Mouse (Mus musculus) midbrain, embryonic 13.5 days (tissue): ENCODE measurements around the gene Pnkd. TPM values are rescaled to one million over a fixed set of nuclear protein-coding genes. Genes with fewer than 3 reads are reported as not detected.
A peak's percentile ranks its signal among the peaks of the same experiment; 100 is the strongest.

ENCODE experiments used
- ATAC-seq: fragments of 200-750 bp; cut with Nextera tagmentation; 2 replicates; pipeline ENCODE4 v1.8.0; 2017; ENCODE audit warnings: mild to moderate bottlenecking, moderate TSS enrichment, moderate library complexity
- H3K27ac ChIP-seq: fragments of 300-500 bp; sonication (generic); 2 replicates; pipeline ENCODE4 v1.5.1; 2015; ENCODE audit warnings: inconsistent platforms, mild to moderate bottlenecking, moderate library complexity
- H3K27me3 ChIP-seq: fragments of 300-500 bp; sonication (generic); 2 replicates; pipeline ENCODE4 v1.6.1; 2015; ENCODE audit warnings: mild to moderate bottlenecking, inconsistent platforms
- H3K36me3 ChIP-seq: fragments of 300-500 bp; sonication (generic); 2 replicates; pipeline ENCODE4 v1.6.1; 2015; ENCODE audit warnings: mild to moderate bottlenecking, inconsistent platforms
- H3K4me1 ChIP-seq: fragments of 300-500 bp; sonication (generic); replicated peaks from 2 replicates; pipeline ENCODE4 v1.6.1; 2015; ENCODE audit warnings: inconsistent platforms
- H3K4me2 ChIP-seq: fragments of 300-500 bp; sonication (generic); replicated peaks from 2 replicates; pipeline ENCODE4 v1.6.1; 2015; ENCODE audit warnings: moderate library complexity, mild to moderate bottlenecking, inconsistent platforms
- H3K4me3 ChIP-seq: fragments of 300-500 bp; sonication (generic); replicated peaks from 2 replicates; pipeline ENCODE4 v1.5.1; 2015; ENCODE audit warnings: mild to moderate bottlenecking, inconsistent platforms
- H3K9ac ChIP-seq: fragments of 300-500 bp; sonication (generic); replicated peaks from 2 replicates; pipeline ENCODE4 v1.6.1; 2015; ENCODE audit warnings: mild to moderate bottlenecking, inconsistent platforms
- H3K9me3 ChIP-seq: fragments of 300-500 bp; sonication (generic); 2 replicates; pipeline ENCODE4 v1.6.1; 2016; ENCODE audit warnings: mild to moderate bottlenecking, inconsistent platforms
- WGBS: fragments of 180-500 bp; shearing (Covaris S2); methylation state at CpG from one replicate; pipeline ENCODE4 v1.1.7; 2015; 5-methylcytosine and 5-hydroxymethylcytosine counted together
- microRNA counts: library from miRNA; unstranded; fragments of <30 nt; microRNA quantifications from one replicate; lab custom pipeline; 2016
- microRNA-seq: library from miRNA; unstranded; fragments of <30 nt; microRNA quantifications from one replicate; pipeline ENCODE4, GENCODE M21; 2016
- polyA plus RNA-seq: library from polyadenylated mRNA; unstranded; fragments of >200 nt; fragmentation: Nextera tagmentation; extraction: Ambion mirVana; gene quantifications from 2 replicates; pipeline ENCODE4 v1.2.1, GENCODE M21; 2015

Gene Pnkd
- polyA plus RNA-seq, 1 experiment from 2014 or later: 92.2 TPM

- H3K27me3 ChIP-seq: no peaks in the 10 kb centered on the region
- no peaks in the 10 kb centered on the region for H3K9me3 ChIP-seq
- 83% methylated on average over 3 of the region's 3 CpGs for WGBS
These were observed 115.8 kb downstream of the Pnkd start for GRCm38 (mm10) chr1:74400531-74400930.

DNA sequence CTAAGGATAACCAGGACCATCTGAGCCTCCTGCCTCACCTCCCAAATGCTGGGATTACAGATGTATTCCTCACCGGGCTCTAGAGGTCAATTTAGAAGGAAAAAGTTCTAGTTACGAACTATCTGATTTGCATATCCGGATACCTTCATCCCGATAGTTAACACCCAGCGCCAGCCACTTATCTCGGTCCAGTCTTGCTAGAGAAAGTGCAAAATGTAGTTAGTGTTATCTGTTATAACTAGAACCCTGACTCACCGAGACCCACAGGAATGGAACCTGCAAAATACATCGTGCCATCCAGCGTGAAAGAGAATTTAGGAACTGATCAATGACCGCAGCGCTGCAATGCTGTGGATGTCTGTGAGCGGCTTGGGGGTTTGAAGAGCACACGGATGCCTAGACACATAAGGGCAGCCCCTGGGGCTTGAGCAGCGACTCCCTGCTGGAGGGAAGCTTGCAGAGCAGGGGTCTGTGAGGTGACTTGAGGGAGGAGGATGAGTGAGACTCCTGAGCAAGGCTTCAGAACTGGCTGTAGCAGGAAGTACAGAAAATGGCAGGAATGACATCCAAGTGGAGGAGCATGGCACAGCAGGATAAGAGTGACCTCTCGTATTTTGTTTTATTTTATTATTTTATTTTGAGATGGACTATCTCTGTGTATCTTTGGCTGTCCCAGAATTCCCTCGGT lies 116.4 kb downstream of the Pnkd start:
- Histone ChIP-seq H3K4me3 (no peak overlapping the region), H3K27ac (no peak overlapping the region), H3K9ac (no peak overlapping the region), H3K4me2 (no peak overlapping the region), H3K4me1 (peaks cover 13% of the 10 kb centered on the region), H3K36me3 (no peaks in the 10 kb centered on the region), H3K9me3 (no peaks in the 10 kb centered on the region), H3K27me3 (no peaks in the 10 kb centered on the region)
- no peak for ATAC-seq
- 60% methylated on average over 16 of the region's 16 CpGs for WGBS

More at GRCm38 (mm10) chr1:74400531-74400930, 115.8 kb downstream of the Pnkd start:
- no peak overlapping the region for H3K27ac ChIP-seq
- no peak for ATAC-seq
- no peak overlapping the region for H3K4me3 ChIP-seq
- H3K4me1 ChIP-seq: peaks cover 13% of the 10 kb centered on the region
- no peak overlapping the region for H3K9ac ChIP-seq
- no peaks in the 10 kb centered on the region for H3K36me3 ChIP-seq
- no peak overlapping the region for H3K4me2 ChIP-seq

MicroRNAs within 50 kb of the gene (microRNA counts, 519-probe panel; counts per million panel counts)
- microRNA mmu-miR-26b (lab: Ali Mortazavi, UCI): 4,133 counts per million, percentile 77 among the panel's probes with 10 or more counts

Small RNA genes within 50 kb of the gene (microRNA-seq; reads per million reads assigned to microRNA genes)
- 17,968 reads per million, percentile 97 among the genes with 10 or more reads in this experiment for gene Mir26b

Other genes starting within 250 kb of the Pnkd start
- gene Tns1, start 160.5 kb upstream of the Pnkd start, polyA plus RNA-seq: 9.6 and 13.2 TPM in 2 replicates
- 0.31 and 0.42 TPM in 2 replicates for gene Rufy4, start 159.4 kb upstream of the Pnkd start, polyA plus RNA-seq
- gene Cxcr2, start 130.9 kb upstream of the Pnkd start, polyA plus RNA-seq: 0.09 TPM in 2 replicates
- gene Cxcr1, start 90.3 kb upstream of the Pnkd start, polyA plus RNA-seq: not detected in 2 replicates
- 384 and 393 TPM in 2 replicates for gene Arpc2, start 48.8 kb upstream of the Pnkd start, polyA plus RNA-seq
- 0.24 and 0.31 TPM in 2 replicates for gene Gpbar1, start 6.4 kb upstream of the Pnkd start, polyA plus RNA-seq
- gene Aamp, start 192 bp upstream of the Pnkd start, polyA plus RNA-seq: 198 and 203 TPM in 2 replicates
- 6.3 and 7.1 TPM in 2 replicates for gene Tmbim1, start 20.7 kb downstream of the Pnkd start, polyA plus RNA-seq
- 0.41 and 0.62 TPM in 2 replicates for gene Catip, start 77.2 kb downstream of the Pnkd start, polyA plus RNA-seq
- 0.94 and 2.9 TPM in 2 replicates for gene Slc11a1, start 90.3 kb downstream of the Pnkd start, polyA plus RNA-seq
- 17.2 and 18.6 TPM in 2 replicates for gene Ctdsp1, start 106.6 kb downstream of the Pnkd start, polyA plus RNA-seq
- 0.20 and 0.30 TPM in 2 replicates for gene Vil1, start 124.4 kb downstream of the Pnkd start, polyA plus RNA-seq
- gene Cnot9, start 221.1 kb downstream of the Pnkd start, polyA plus RNA-seq: 57.7 and 58.3 TPM in 2 replicates